Mouse (Mus musculus): ENCODE measurements at regions not wholly inside any gene's neighbourhood (a gene's known extent, or its start where the extent isn't known, plus 50 kb on each side); places are given as distances from the start of the nearest gene placed in this dataset.

DNA sequence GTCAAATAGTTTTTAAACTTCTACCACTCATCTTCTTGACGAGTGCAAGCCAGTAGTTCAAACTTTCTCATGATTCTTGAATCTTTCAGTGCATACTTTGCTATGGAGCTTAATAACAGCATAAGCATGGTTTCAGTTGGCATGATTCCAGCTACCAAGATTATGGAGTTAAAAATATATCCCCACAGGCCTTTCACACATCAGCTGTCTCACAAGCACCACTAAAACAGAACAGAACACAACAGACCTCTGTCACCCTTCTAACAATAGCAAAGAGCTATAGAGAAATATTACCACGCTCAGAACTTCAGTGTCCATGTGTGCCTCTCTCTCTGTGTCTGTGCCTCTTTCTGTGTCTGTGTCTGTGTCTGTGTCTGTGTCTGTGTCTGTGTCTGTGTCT, 82.5 kb upstream of the Tmtc2 start:
- Histone ChIP-seq H3K9me3 (replicated peaks; ENCODE audit: control insufficient read depth, low read length) (no peaks in the 10 kb centered on the region), H3K36me3 (replicated peaks; ENCODE audit: control insufficient read depth, insufficient read depth, low read depth, low read length) (no peaks in the 10 kb centered on the region), H3K4me2 (ENCODE audit: low read depth, low read length) (no peak overlapping the region), H3K27me3 (ENCODE audit: control insufficient read depth, insufficient read depth, low read length) (no peaks in the 10 kb centered on the region), H3K4me1 (ENCODE audit: control insufficient read depth, insufficient read depth, low read length) (no peaks in the 10 kb centered on the region), H3K27ac (replicated peaks; ENCODE audit: low read depth, low read length) (no peak overlapping the region), H3K9ac (replicated peaks; ENCODE audit: low read length) (no peak overlapping the region), H3K4me3 (ENCODE audit: low read depth, low read length) (no peak overlapping the region)
- DNase-seq (ENCODE audit: low spot score) (no peak), ATAC-seq (replicated peaks; ENCODE audit: insufficient number of reproducible peaks, low FRiP score, low TSS enrichment, low read depth) (no peak)
- 87% methylated on average over 2 of the region's 2 CpGs for WGBS

DNA sequence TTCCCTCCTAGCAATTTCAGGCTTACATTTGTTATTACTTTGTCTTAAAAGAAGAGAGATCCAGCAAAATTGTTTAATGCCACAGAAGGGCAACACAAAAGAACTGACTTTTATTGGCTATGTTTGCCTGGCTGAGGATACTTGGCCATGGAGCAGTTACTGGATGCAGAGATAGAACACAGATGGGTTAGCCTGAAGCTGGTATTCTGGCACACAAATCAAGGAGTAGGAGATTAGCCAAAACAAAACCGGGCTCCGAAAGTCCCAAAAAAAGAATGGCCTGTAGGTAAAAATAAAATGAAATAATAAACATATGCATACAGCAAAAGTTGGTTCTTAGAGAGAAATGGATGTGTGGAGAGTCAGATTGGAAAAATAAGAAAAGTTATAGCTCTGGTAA, 78.2 kb upstream of the Tmtc2 start:
- Histone ChIP-seq H3K9ac (replicated peaks; ENCODE audit: low read length) (no peak overlapping the region), H3K4me3 (ENCODE audit: low read depth, low read length) (no peak overlapping the region), H3K9me3 (replicated peaks; ENCODE audit: control insufficient read depth, low read length) (no peaks in the 10 kb centered on the region), H3K27ac (replicated peaks; ENCODE audit: low read depth, low read length) (no peak overlapping the region), H3K4me2 (ENCODE audit: low read depth, low read length) (no peak overlapping the region), H3K36me3 (replicated peaks; ENCODE audit: control insufficient read depth, insufficient read depth, low read depth, low read length) (no peaks in the 10 kb centered on the region), H3K4me1 (ENCODE audit: control insufficient read depth, insufficient read depth, low read length) (no peaks in the 10 kb centered on the region), H3K27me3 (ENCODE audit: control insufficient read depth, insufficient read depth, low read length) (no peaks in the 10 kb centered on the region)
- ATAC-seq (replicated peaks; ENCODE audit: insufficient number of reproducible peaks, low FRiP score, low TSS enrichment, low read depth) = no peak
- WGBS = 87% methylated on average over 2 of the region's 2 CpGs
- DNase-seq (ENCODE audit: low spot score) = no peak

DNA sequence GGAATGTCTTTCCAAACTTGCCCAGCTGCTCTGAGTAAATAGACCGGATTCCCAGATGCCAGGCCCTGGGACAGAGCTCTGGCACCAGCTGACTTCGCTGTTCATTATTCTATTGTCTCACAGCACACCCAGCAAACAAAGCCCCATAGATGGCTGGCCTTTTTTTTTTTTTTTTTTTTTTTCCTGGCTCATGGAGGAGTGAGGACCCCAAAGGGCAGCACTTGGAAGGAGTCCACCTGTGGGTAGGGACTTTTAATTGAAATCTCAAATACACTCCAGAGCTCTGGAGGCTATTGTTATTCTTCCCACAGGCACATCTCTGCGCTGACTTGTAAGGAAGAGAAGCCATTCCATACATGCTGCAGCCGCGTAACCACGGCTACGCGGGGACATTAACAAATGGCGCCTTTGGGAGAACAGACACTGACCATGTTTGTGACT, 64.8 kb upstream of the Tmtc2 start:
- no peaks in the 10 kb centered on the region for H3K27me3 ChIP-seq (ENCODE audit: control insufficient read depth, insufficient read depth, low read length)
- H3K27ac ChIP-seq (replicated peaks; ENCODE audit: low read depth, low read length) = no peak overlapping the region

DNA sequence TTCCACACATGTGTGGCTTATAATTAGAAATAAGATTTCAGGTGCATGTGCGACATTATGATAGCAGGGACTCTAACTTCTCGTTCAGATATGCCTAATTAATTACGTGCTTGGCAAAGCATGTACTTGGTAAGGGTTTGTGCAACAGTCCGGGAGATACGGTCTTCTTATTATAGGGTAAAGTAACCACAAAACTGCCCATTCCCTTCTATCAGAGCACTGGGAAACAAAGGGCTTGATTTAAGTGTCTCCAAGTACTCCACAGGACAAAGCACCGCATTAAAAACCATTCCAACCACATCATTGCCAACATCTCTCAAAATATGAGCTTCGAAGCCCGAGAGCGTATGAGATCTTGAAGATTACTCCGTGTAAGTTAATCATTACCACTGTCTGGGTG, 64.2 kb upstream of the Tmtc2 start:
- Histone ChIP-seq H3K4me2 (ENCODE audit: low read depth, low read length) (no peak overlapping the region), H3K27ac (replicated peaks; ENCODE audit: low read depth, low read length) (no peak overlapping the region)
- 89% methylated on average over 10 of the region's 10 CpGs for whole genome bisulfite sequencing

More for the DNA sequence above, 64.8 kb upstream of the Tmtc2 start:
- ATAC-seq (replicated peaks; ENCODE audit: insufficient number of reproducible peaks, low FRiP score, low TSS enrichment, low read depth) = 0 out of 2 replicates have a peak, but pooled peaks have one; percentile 14
- WGBS = 85% methylated on average over 9 of the region's 9 CpGs
- no peak for DNase-seq (ENCODE audit: low spot score)
- H3K9me3 ChIP-seq (replicated peaks; ENCODE audit: control insufficient read depth, low read length) = no peaks in the 10 kb centered on the region
- no peak overlapping the region for H3K4me2 ChIP-seq (ENCODE audit: low read depth, low read length)
- no peak overlapping the region for H3K9ac ChIP-seq (replicated peaks; ENCODE audit: low read length)
- H3K4me3 ChIP-seq (ENCODE audit: low read depth, low read length) = no peak overlapping the region
- H3K4me1 ChIP-seq (ENCODE audit: control insufficient read depth, insufficient read depth, low read length) = no peaks in the 10 kb centered on the region
- no peaks in the 10 kb centered on the region for H3K36me3 ChIP-seq (replicated peaks; ENCODE audit: control insufficient read depth, insufficient read depth, low read depth, low read length)

DNA sequence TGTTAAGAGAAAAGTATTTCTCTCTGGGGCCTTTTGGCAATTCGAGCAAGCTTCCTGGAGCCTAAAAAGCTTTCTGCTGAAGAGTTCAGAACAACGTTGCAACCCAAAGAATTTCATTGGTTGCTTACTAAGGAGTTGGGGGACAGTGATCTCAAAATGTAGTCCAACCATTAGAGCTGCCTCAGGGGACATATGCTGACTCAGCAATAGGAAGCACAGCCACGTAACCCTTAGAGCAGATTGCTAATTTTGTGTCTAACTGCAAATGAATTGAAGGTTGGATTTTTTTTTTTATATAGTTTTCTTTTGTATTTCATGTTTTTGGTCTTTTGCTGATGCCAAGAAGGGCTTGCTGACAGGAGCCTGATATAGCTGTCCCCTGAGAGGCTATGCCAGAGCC, 52.6 kb upstream of the Tmtc2 start:
- no peak for DNase-seq (ENCODE audit: low spot score)
- Histone ChIP-seq H3K4me3 (ENCODE audit: low read depth, low read length) (no peak overlapping the region), H3K4me2 (ENCODE audit: low read depth, low read length) (no peak overlapping the region), H3K9me3 (replicated peaks; ENCODE audit: control insufficient read depth, low read length) (no peaks in the 10 kb centered on the region), H3K4me1 (ENCODE audit: control insufficient read depth, insufficient read depth, low read length) (no peaks in the 10 kb centered on the region), H3K27ac (replicated peaks; ENCODE audit: low read depth, low read length) (no peak overlapping the region), H3K36me3 (replicated peaks; ENCODE audit: control insufficient read depth, insufficient read depth, low read depth, low read length) (no peaks in the 10 kb centered on the region), H3K27me3 (ENCODE audit: control insufficient read depth, insufficient read depth, low read length) (no peaks in the 10 kb centered on the region), H3K9ac (replicated peaks; ENCODE audit: low read length) (no peak overlapping the region)
- WGBS = 65% methylated on average over 3 of the region's 3 CpGs
- no peak for ATAC-seq (replicated peaks; ENCODE audit: insufficient number of reproducible peaks, low FRiP score, low TSS enrichment, low read depth)

More for the DNA sequence above, 64.2 kb upstream of the Tmtc2 start:
- no peaks in the 10 kb centered on the region for H3K9me3 ChIP-seq (replicated peaks; ENCODE audit: control insufficient read depth, low read length)
- no peaks in the 10 kb centered on the region for H3K36me3 ChIP-seq (replicated peaks; ENCODE audit: control insufficient read depth, insufficient read depth, low read depth, low read length)
- H3K9ac ChIP-seq (replicated peaks; ENCODE audit: low read length) = no peak overlapping the region
- no peaks in the 10 kb centered on the region for H3K27me3 ChIP-seq (ENCODE audit: control insufficient read depth, insufficient read depth, low read length)
- DNase-seq (ENCODE audit: low spot score) = no peak
- no peak for ATAC-seq (replicated peaks; ENCODE audit: insufficient number of reproducible peaks, low FRiP score, low TSS enrichment, low read depth)
- no peaks in the 10 kb centered on the region for H3K4me1 ChIP-seq (ENCODE audit: control insufficient read depth, insufficient read depth, low read length)
- no peak overlapping the region for H3K4me3 ChIP-seq (ENCODE audit: low read depth, low read length)

DNA sequence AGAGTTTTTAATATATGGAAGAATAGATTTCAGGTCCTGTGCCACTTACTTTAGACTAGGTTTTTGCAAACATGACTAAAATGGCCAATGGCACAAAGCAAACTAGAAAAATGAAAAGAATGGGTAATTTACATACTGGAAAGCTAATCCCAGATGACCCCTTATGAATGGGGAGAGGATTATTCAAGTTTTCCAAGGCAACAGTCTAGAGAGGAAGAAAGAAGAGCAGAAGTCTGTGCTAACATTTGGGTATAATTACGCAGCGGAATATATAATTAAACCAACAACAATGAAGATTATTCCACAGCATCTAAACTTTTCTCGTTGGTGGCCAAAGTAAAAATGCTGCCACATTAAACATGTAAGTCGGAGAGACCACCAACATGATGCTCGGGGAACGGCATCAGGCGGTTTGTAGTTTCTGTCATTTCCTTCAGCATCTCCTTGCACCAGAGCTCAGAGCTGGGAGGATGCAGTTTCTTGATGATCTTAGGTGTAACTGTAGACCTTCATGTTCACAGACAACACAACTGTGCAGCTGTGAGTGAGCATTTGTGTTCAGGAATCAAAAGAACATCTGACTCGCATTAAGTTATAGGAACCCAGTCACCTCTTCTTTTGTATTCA, 51.2 kb upstream of the Tmtc2 start:
- no peaks in the 10 kb centered on the region for H3K36me3 ChIP-seq (replicated peaks; ENCODE audit: control insufficient read depth, insufficient read depth, low read depth, low read length)
- no peaks in the 10 kb centered on the region for H3K9me3 ChIP-seq (replicated peaks; ENCODE audit: control insufficient read depth, low read length)
- ATAC-seq (replicated peaks; ENCODE audit: insufficient number of reproducible peaks, low FRiP score, low TSS enrichment, low read depth) (no peak), DNase-seq (ENCODE audit: low spot score) (no peak)
- H3K4me1 ChIP-seq (ENCODE audit: control insufficient read depth, insufficient read depth, low read length) = no peaks in the 10 kb centered on the region
- H3K27ac ChIP-seq (replicated peaks; ENCODE audit: low read depth, low read length) = no peak overlapping the region
- H3K4me2 ChIP-seq (ENCODE audit: low read depth, low read length) = no peak overlapping the region
- WGBS = 81% methylated on average over 8 of the region's 8 CpGs
- no peaks in the 10 kb centered on the region for H3K27me3 ChIP-seq (ENCODE audit: control insufficient read depth, insufficient read depth, low read length)
- H3K9ac ChIP-seq (replicated peaks; ENCODE audit: low read length) = no peak overlapping the region
- no peak overlapping the region for H3K4me3 ChIP-seq (ENCODE audit: low read depth, low read length)

Measured in embryonic facial prominence, embryonic 11.5 days (tissue).